Mouse (Mus musculus): Measurements from ENCODE around the gene Ttc39b.

Gene Ttc39b

GRCm38 (mm10) chr4:83232315-83232880 lies 91.7 kb downstream of the Ttc39b start:
- no peak for DNase-seq (ENCODE audit: inconsistent ontology term)

- peak; percentile 50 for DNase-seq (ENCODE audit: inconsistent ontology term)
Observed at GRCm38 (mm10) chr4:83228664-83229283, 95.3 kb downstream of the Ttc39b start.

- no peak for DNase-seq (ENCODE audit: inconsistent ontology term)
Observed at GRCm38 (mm10) chr4:83228073-83228472, 96.0 kb downstream of the Ttc39b start.

GRCm38 (mm10) chr4:83225633-83226360 lies 98.3 kb downstream of the Ttc39b start:
- no peak for DNase-seq (ENCODE audit: inconsistent ontology term)

GRCm38 (mm10) chr4:83224242-83224641 lies 99.8 kb downstream of the Ttc39b start:
- DNase-seq (ENCODE audit: inconsistent ontology term), result no peak

GRCm38 (mm10) chr4:83223197-83223596 lies 100.9 kb downstream of the Ttc39b start:
- no peak for DNase-seq (ENCODE audit: inconsistent ontology term)

GRCm38 (mm10) chr4:83220761-83221557 lies 103.1 kb downstream of the Ttc39b start:
- DNase-seq (ENCODE audit: inconsistent ontology term), result no peak

- no peak for DNase-seq (ENCODE audit: inconsistent ontology term)
Observed at GRCm38 (mm10) chr4:83219253-83219652, 104.8 kb downstream of the Ttc39b start.

GRCm38 (mm10) chr4:83217128-83217527 lies 106.9 kb downstream of the Ttc39b start:
- no peak for DNase-seq (ENCODE audit: inconsistent ontology term)

GRCm38 (mm10) chr4:83216381-83216780 lies 107.7 kb downstream of the Ttc39b start:
- no peak for DNase-seq (ENCODE audit: inconsistent ontology term)

GRCm38 (mm10) chr4:83215776-83216175 lies 108.3 kb downstream of the Ttc39b start:
- DNase-seq (ENCODE audit: inconsistent ontology term), result no peak

GRCm38 (mm10) chr4:83214822-83215558 lies 109.1 kb downstream of the Ttc39b start:
- peak; percentile 42 for DNase-seq (ENCODE audit: inconsistent ontology term)

GRCm38 (mm10) chr4:83213752-83214151 lies 110.3 kb downstream of the Ttc39b start:
- DNase-seq (ENCODE audit: inconsistent ontology term), result no peak

- no peak for DNase-seq (ENCODE audit: inconsistent ontology term)
Observed at GRCm38 (mm10) chr4:83211709-83212108, 112.3 kb downstream of the Ttc39b start.

GRCm38 (mm10) chr4:83210437-83210836 lies 113.6 kb downstream of the Ttc39b start:
- DNase-seq (ENCODE audit: inconsistent ontology term), result no peak

GRCm38 (mm10) chr4:83206803-83207586 lies 117.1 kb downstream of the Ttc39b start:
- peak; percentile 32 for DNase-seq (ENCODE audit: inconsistent ontology term)

GRCm38 (mm10) chr4:83206416-83206802 lies 117.6 kb downstream of the Ttc39b start:
- no peak for DNase-seq (ENCODE audit: inconsistent ontology term)

GRCm38 (mm10) chr4:83199391-83199790 lies 124.7 kb downstream of the Ttc39b start:
- no peak for DNase-seq (ENCODE audit: inconsistent ontology term)

GRCm38 (mm10) chr4:83198123-83198522 lies 125.9 kb downstream of the Ttc39b start:
- no peak for DNase-seq (ENCODE audit: inconsistent ontology term)

GRCm38 (mm10) chr4:83189736-83190135 lies 134.3 kb downstream of the Ttc39b start:
- no peak for DNase-seq (ENCODE audit: inconsistent ontology term)

GRCm38 (mm10) chr4:83187324-83187723 lies 136.7 kb downstream of the Ttc39b start:
- no peak for DNase-seq (ENCODE audit: inconsistent ontology term)
